Mouse (Mus musculus): Measurements from ENCODE around the gene Msi2. TPM values are rescaled to one million over a fixed set of nuclear protein-coding genes. Genes with fewer than 3 reads are reported as not detected.

Gene Msi2
- total RNA-seq, 1 experiment from 2014 or later, result 151 TPM

GRCm38 (mm10) chr11:88399431-88399830, 318.9 kb downstream of the Msi2 start:
- ATAC-seq (replicated peaks; ENCODE audit: low read depth, poor library complexity, severe bottlenecking), result no peak

DNA sequence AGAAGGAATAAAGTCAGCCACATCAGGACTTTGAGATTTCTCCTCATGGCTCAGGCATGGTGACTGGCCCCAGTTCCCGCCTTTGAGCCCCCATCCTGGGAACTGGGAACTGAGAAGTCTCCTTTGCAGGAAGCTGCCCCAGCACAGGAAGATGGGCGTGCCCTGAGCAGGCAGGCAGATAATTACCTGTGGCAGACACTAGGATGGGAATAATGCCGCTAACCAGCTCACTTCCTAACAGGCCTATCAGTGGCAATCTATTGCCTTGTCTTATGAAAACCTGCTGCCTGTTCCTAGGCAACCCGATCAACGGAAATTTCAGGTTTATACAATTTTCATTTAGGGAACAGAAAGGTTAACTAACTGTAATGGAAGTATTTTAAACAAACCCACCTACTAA, 319.3 kb downstream of the Msi2 start:
- ATAC-seq (replicated peaks; ENCODE audit: low read depth, poor library complexity, severe bottlenecking), result no peak

- ATAC-seq (replicated peaks; ENCODE audit: low read depth, poor library complexity, severe bottlenecking), result no peak
These were observed 323.0 kb downstream of the Msi2 start for GRCm38 (mm10) chr11:88395076-88395990.

GRCm38 (mm10) chr11:88394341-88395075, 323.8 kb downstream of the Msi2 start:
- ATAC-seq (replicated peaks; ENCODE audit: low read depth, poor library complexity, severe bottlenecking), result no peak

DNA sequence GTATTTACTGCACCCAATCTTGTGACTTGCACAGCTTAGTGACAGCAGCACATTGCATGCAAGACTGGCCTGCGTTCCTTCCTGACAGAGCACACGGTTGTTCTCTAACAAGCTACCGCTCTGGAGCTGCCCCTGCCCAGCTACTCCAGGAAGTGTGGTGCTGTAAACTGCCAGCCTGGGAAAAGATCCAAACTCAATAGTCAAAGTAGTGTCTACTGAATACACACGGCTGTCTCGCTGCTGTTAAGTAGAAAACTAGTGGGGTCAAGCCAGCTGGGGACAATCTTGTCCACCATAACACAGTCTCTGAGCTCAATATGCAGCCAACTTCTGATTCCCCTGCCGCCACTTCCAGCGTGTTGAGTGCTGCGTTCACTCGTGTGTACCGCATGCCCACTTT, 325.6 kb downstream of the Msi2 start:
- no peak for ATAC-seq (replicated peaks; ENCODE audit: low read depth, poor library complexity, severe bottlenecking)

- ATAC-seq (replicated peaks; ENCODE audit: low read depth, poor library complexity, severe bottlenecking), result no peak
These were observed 327.0 kb downstream of the Msi2 start for GRCm38 (mm10) chr11:88391181-88391814.

DNA sequence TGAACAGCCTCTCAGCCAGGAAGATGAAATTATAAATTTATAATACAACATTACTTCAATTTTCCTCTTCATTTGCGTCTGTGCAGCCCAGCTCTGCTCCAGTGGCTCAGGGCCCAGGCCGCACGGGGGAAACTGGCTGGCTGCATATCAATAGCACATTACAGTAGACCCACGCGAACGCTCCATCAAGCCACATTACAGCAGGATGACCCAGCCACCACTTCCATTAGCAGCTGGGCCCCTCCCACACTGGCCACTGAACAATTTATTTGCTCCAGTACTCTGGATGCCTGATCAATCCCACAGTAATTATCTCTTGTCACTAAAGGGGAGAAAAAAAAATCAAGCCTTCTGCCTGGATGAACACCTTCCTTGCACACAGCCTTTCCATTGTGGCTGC, 328.8 kb downstream of the Msi2 start:
- no peak for ATAC-seq (replicated peaks; ENCODE audit: low read depth, poor library complexity, severe bottlenecking)

GRCm38 (mm10) chr11:88386916-88387315, 331.4 kb downstream of the Msi2 start:
- ATAC-seq (replicated peaks; ENCODE audit: low read depth, poor library complexity, severe bottlenecking), result no peak

GRCm38 (mm10) chr11:88382449-88382848, 335.9 kb downstream of the Msi2 start:
- no peak for ATAC-seq (replicated peaks; ENCODE audit: low read depth, poor library complexity, severe bottlenecking)

DNA sequence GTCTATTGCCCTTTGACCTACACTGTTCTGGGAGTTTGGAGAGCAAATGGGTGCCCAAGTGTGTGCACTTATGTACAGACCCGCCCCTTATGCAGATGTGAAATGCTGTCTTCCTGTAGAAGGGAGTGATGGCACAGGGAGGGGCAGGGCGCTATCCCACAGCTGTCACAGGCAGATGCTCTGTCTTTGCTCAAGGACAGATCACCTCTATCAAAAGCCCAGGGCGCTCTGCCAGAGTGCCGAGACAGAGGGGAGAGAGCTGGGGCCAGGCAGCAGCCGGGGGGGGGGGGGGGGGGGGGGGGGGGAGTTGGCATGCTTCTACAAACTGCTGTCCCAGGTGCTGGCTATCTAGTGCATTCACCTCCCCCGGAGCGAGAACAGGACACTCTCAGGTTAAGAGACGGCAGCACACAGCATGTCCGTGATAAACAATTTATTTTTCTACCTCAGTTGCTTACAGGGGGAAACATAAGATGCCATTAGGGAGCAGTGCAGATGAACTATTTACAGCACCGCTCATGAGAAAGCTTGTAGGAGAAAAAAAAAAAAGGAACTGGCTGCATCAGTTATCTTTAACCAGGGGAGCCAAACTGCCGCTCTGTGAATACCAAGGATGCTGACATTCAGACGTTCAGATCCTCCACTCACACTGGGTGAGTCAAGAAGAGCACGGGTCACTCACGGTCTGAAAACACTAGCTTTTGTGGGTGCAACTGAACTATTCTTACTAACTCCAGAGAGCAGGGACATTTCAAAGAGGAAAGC, 337.0 kb downstream of the Msi2 start:
- no peak for ATAC-seq (replicated peaks; ENCODE audit: low read depth, poor library complexity, severe bottlenecking)

DNA sequence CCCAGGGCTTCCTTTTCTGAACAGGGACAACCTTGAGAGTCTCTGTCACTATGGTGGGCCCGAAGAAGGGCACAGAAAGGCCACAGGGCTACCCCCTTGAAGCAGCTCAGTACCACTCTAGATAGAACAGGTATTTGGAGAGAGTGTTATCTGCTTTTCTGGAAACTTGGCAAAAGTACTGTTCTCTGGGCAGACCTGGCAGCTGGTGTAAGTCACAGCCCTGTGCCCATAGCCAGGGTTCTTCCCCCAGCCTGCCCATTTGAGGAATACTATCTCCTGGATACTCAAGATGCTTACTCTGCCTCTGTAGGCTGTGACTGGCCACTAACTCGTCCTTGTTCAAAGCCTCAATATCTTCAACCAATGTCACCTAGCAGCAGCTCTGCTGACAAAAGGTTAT, 338.7 kb downstream of the Msi2 start:
- ATAC-seq (replicated peaks; ENCODE audit: low read depth, poor library complexity, severe bottlenecking), result no peak

DNA sequence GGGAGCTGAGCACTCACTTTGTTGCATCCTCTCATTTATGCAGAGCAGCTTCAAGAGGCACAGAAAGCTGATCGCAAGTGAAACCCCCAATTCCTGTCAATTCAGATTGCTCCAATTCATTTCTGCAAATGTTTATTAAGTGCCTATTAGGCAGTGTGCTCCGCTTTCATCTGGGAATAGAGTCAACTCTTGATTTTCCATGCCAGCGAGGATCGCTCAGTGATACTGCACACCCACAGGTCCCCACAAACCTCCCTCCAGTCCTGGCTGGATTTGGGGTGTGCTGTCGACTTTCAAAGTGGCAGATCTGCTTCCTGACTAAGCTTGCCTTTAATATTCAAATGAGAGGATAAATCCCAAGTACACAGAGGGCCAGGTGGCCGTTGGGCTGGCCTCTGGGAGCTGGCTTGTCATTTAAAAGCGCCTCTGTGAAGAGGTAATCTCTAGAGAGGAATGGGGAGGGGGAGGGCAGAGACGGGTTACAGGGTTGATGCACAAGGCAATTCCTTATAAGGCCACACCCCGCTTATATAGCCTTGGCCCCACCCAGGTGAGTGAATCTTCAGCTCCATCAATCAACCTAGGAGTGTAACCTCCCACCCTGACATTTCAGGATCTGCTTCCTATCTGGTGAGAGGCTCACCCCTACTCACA, 339.5 kb downstream of the Msi2 start:
- ATAC-seq (replicated peaks; ENCODE audit: low read depth, poor library complexity, severe bottlenecking), result no peak

DNA sequence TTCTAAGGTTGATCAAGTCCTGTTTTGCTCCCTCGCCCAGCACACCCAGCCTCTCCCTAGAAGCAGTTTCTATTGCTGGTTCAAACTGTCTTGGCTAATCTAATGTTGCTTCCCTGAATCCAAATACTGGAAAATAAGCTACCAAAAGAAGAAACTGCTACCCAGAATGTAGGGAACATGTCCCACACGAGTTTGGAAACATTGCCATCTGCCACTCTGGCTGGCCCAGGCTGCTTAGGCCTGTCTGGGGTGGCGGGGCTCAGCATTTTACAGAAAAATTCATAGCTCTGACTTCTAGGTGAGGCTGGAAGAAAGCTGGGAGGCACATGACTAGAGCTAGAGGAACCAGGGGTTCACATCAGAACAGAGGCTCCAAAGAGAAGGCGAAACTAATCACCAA, 345.7 kb downstream of the Msi2 start:
- no peak for ATAC-seq (replicated peaks; ENCODE audit: low read depth, poor library complexity, severe bottlenecking)

DNA sequence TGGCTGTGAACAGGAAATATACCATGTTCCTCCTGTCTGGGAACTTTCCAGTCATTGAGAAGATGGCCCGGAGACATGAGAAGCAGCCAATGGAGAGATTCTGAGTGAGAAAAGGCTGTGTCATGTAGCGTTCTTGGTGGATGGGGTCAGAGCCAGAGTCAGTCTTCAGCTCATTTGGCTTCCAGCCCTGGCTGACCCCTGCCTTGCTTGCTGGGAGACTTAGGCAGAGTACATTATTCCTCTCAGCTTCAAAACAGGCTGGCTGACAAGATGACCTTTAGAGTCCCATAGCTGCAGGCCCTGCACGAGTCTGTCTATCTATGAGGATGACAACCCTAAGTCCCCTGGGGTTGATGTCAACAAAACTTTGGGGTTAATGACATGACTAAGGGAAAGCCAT, 348.4 kb downstream of the Msi2 start:
- no peak for ATAC-seq (replicated peaks; ENCODE audit: low read depth, poor library complexity, severe bottlenecking)

DNA sequence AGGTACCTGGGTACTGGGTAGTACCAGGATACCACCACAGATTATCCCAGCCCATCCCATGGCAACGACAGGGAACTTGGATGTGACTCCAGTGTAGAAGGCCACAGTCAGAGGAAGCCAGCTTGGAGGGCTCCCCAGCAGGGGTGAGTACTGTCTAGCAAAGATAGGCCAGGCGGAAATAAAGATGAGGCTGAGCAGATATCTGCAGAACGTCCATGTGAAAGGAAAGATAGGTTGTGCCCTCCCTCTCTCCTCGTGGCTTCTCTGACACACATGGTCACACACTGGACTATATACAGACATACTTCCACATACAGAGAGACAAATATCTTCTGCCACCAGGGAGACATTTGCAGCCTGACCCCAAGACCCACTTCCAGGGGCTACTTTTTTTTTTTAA, 350.8 kb downstream of the Msi2 start:
- ATAC-seq (replicated peaks; ENCODE audit: low read depth, poor library complexity, severe bottlenecking), result 0 out of 2 replicates have a peak, but pooled peaks have one; percentile 29

- ATAC-seq (replicated peaks; ENCODE audit: low read depth, poor library complexity, severe bottlenecking), result no peak
These were observed 352.3 kb downstream of the Msi2 start for GRCm38 (mm10) chr11:88365914-88366540.

DNA sequence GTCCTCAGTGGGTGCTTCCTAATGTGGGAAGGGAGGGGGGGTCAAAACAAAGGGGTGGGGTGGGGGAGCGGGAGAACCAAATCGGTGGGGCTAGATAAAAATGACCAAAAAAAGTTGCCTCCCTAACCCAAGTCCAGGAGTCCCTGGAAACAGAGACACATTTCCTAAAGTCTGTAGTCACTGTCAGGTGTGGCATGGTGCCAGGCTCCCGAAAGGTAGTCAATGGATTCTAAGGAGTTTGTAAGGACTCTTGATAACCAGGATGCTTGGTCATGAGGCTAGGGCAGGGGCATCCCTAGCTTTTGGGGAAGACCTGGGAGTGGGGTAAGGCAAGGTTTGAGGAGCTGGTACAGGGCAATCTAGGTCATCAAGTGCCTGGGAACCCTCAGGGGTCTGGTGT, 354.1 kb downstream of the Msi2 start:
- no peak for ATAC-seq (replicated peaks; ENCODE audit: low read depth, poor library complexity, severe bottlenecking)

GRCm38 (mm10) chr11:88363481-88363880, 354.8 kb downstream of the Msi2 start:
- ATAC-seq (replicated peaks; ENCODE audit: low read depth, poor library complexity, severe bottlenecking), result no peak

DNA sequence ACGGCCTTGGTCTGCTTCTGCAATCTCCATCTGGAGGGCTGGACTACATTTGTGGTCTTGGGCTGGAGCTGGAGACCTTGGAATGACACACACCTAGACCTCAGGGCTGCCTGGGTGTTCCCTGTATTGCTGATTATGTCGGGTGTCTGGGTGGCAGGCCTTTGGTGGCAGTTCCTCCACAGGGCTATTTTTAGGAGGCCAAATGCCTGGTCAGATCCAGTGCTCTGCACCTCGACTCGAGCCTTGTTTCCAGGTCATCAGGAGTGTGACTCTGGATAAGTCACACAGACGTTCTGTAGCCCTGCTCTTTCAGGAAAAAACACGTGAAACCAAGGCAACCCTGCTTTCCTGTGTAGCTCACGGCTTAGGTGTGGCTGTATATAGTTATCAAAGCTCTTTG, 358.6 kb downstream of the Msi2 start:
- ATAC-seq (replicated peaks; ENCODE audit: low read depth, poor library complexity, severe bottlenecking), result no peak
